Mouse (Mus musculus) kidney, adult 18-20 months (tissue): ENCODE results near the gene Ly6c1.
"Not testable (repeated sequence)": the region's sequence is repeated elsewhere in the genome, so short reads cannot be mapped to it uniquely, and the experiment has no call there.

ENCODE experiments used
- DNase-seq: peaks from one replicate; pipeline ENCODE4 v3.0.0; 2021

Gene Ly6c1

DNA sequence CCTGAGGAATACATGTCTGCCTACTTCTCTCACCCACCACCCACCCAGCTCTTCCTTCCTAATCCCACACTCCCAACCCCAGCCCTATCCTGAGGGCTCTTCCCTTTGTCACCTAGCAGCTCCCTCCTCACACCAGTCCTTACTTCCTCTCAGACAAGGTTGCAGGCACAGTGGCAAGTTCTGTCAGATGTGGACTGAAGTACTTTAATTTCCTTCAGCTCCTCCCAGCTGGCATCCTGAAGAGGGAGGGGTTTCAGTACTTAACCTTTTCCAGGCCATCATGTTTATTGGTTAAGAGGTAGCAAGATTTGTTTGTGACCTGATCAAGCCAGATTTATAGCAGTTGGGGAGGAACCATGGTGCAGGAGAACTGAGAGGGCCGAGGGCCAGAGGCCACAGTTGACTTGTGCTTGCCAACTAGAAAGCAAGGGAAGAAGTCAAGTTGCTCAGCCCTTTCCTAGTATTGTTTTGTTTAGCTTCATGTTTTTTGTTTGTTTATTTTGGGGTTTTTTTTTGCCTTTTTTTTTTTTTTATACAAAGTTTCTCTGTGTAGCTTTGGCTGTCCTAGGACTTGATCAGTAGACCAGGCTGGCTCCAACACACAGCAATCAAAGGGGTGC, at the start of gene Ly6c1:
Gene Ly6c1 (minus strand): TSS at position 189 of the 620 bp plus-strand sequence.
- DNase-seq = not testable (repeated sequence)

DNA sequence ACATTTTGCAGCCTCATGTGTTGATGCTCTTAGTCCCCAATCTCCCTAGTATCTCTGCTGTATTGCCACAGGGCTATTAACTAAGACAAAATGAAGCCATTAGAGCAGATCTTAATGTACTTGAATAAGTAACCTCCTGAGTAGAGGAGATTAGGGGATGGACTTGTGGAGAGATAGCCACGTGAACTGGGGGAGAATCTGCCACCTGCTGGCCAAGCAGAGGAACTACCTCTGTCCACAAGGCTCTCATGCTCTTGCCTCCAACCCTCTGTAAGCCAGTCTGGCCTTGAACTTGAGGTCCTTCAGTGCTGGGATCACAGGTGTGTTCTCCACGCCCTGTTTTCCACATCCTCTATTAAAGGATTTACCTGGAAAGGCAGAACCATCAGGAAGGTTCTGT, 39.4 kb upstream of the Ly6c1 start:
- DNase-seq = not testable (repeated sequence)

GRCm38 (mm10) chr15:75069965-75070364, 21.3 kb upstream of the Ly6c1 start:
- no peak for DNase-seq

- peak; percentile 79 for DNase-seq
Observed at GRCm38 (mm10) chr15:75062030-75062574, 13.5 kb upstream of the Ly6c1 start.

GRCm38 (mm10) chr15:75060505-75060904, 11.9 kb upstream of the Ly6c1 start:
- DNase-seq = peak; percentile 42

- DNase-seq = no peak
Observed at GRCm38 (mm10) chr15:75055985-75056384, 7.4 kb upstream of the Ly6c1 start.

DNA sequence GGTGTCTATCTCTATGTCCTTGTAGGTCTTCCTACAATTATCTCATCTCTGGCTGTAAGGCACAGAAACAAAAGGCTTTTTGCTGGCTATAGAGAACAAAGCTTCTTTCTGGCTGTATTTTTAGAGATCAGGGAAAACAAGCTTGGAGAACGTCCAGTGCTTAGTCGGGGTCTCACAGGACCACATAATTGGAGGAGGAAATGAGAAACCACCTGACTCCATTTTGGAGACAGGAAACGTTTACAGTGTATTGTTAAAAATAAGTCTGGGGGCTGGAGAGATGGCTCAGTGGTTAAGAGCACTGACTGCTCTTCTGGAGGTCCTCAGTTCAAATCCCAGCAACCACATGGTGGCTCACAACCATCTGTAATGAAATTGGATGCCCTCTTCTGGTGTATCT, 6.8 kb upstream of the Ly6c1 start:
- not testable (repeated sequence) for DNase-seq

DNA sequence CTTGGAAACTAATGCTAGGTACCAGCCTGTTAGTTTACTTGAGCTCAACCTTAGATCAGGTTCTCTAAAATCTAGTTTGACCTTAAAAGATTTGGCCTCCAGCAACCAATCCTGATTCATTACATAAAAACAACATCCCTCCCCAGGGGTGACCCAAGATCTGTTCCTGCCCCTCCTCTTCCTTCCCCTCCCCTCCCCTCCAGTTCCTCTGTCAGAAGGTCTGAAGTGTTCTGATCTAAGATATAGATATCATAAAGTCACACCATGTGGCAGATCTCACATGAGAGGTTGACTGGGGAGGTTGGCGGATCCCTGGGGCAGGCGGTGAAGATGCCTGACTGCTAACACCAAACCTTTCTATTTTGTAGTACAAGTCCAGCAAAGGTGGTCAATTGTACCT, 3.8 kb upstream of the Ly6c1 start:
- not testable (repeated sequence) for DNase-seq

GRCm38 (mm10) chr15:75051141-75051540, 2.5 kb upstream of the Ly6c1 start:
- DNase-seq = not testable (repeated sequence)

- not testable (repeated sequence) for DNase-seq
Observed at GRCm38 (mm10) chr15:75050593-75050992, 2.0 kb upstream of the Ly6c1 start.

- DNase-seq = not testable (repeated sequence)
Observed at GRCm38 (mm10) chr15:75049811-75050210, 1.2 kb upstream of the Ly6c1 start.

DNA sequence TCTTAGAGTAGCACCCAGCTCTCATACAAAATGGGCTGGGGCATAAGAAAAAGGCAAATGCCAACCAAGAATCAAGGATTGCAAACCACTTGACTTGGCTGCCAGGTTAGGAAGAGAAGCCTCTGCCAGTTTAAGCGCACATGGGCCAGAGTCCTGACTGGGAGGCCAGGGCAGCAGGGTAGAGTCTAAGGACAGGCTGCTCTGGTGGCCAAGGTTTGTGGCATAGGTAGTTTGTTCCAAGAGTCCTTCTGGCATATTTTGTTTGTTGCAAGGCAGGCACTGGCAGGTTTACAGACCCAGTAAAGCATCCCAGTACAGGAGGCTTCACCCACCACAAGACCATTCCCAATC, 685 bp downstream of the Ly6c1 start:
- not testable (repeated sequence) for DNase-seq

- DNase-seq = not testable (repeated sequence)
Observed at GRCm38 (mm10) chr15:75047313-75047969, 1.2 kb downstream of the Ly6c1 start.

DNA sequence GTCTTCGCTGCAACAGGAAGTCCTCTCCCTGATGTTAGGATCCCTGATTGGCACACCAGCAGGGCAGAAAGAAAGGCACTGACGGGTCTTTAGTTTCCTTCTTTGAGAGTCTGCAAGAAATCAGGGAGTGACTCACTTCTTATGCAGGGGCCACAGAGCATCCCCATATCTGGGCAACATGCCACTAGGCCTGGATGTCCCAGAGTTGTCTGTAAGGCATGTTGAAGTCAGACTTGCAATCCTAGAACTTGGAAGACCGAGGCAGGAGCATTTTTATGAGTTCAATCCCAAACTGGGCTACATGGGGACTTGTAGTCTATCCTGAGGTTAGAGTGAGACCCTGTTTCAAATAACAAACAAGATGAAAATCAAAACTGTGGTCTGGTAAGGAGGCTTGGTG, 3.1 kb downstream of the Ly6c1 start:
- not testable (repeated sequence) for DNase-seq

GRCm38 (mm10) chr15:75021020-75021759, 27.4 kb downstream of the Ly6c1 start:
- DNase-seq = not testable (repeated sequence)

DNA sequence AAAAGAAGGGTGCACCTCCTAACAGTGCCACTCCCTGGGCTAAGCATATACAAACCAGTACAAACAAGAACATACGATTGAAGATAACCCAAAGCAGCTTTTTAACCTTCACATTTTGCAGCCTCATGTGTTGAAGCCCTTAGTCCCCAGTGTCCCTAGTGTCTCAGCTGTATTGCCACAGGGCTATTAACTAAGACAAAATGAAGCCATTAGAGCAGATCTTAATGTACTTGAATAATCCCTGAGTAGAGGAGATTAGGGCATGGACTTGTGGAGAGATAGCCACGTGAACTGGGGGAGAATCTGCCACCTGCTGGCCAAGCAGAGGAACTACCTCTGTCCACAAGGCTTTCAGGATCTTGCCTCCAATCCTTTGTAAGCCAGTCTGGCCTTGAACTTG, 29.2 kb downstream of the Ly6c1 start:
- peak; percentile 12 for DNase-seq
